Mouse (Mus musculus) layer of hippocampus, adult 2 months (tissue): ENCODE results near the gene Cdkal1. TPM values are rescaled to one million over a fixed set of nuclear protein-coding genes. Genes with fewer than 3 reads are reported as not detected.
A peak's percentile ranks its signal among the peaks of the same experiment; 100 is the strongest.

Source experiments
- DNase-seq, 2 experiments: peaks; one replicate each; pipeline ENCODE4 v3.0.0; 2022; ENCODE audit warnings: low spot score in 2 of 2
- H3K27ac ChIP-seq: fragments of 200-600 bp; 2 replicates; pipeline ENCODE4 v1.8.1; 2022
- H3K4me3 ChIP-seq: fragments of 200-600 bp; 2 replicates; pipeline ENCODE4 v1.8.1; 2022; ENCODE audit warnings: mild to moderate bottlenecking
- CTCF ChIP-seq: fragments of 200-600 bp; conservative IDR thresholded peaks from 2 replicates; pipeline ENCODE4 v1.8.1; 2022; ENCODE audit warnings: antibody characterized with exemption, mild to moderate bottlenecking, moderate library complexity
- total RNA-seq, 2 experiments: library from RNA; stranded (reverse); gene quantifications; 2 replicates each; pipeline ENCODE4 v1.2.3; 2021

Cdkal1 gene
- total RNA-seq, 2 experiments from 2014 or later = 29.9 to 31.7 TPM

DNA sequence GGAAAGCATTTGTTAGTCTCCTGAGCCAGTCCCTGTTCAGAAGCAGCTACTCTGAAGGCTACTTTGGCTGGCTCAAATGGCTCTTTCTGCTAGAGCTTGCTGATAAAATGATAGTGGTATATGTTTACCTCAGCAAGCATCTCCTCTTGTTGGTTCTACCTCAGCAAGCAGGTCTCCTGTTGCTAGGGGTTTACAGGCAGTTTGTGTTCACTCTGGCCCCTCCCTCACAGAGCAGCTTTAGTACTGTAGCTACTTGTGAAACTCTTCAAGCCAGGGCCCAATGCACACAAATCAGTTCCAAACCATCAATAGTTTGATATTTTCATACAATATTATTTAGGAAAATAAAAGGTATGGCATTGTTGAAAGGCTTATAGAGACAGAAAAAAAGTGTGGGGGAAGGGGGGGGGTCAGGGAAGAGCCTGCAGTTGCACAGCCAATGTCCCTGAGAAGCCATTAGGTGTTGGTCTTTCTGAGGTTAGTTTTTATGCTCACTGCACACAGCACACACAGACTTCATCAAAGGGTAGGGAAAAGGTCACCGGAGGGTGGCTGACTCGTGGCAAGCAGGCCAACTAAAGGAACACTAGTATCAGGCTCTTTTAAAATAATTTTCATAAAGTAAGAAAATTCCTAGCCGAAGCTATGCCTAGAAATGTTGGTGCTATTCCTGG lies 499.9 kb downstream of the Cdkal1 start:
- DNase-seq = no peak
- H3K27ac ChIP-seq = no peak overlapping the region
- TF ChIP-seq CTCF = no peak

DNA sequence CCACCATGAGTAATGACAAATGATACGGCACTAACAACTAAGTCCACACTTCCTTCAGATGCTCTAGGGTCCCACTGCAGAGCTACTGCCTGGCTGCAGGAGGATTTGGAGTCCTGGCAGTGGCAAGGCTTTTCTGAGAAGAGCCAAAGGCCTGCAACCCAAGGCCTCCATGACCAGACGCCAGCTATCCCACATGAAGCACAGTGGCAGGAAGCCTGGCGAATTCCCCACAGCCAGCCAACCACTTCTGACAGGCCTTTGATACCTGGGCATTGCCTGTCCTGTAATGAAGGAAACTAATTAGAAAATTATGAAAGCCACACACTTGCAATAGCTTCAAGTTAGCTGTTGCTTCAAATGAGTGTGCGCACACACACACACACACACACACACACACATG lies 500.5 kb downstream of the Cdkal1 start:
- no peak overlapping the region for H3K27ac ChIP-seq
- no peak for DNase-seq
- no peak overlapping the region for H3K4me3 ChIP-seq
- TF ChIP-seq CTCF = no peak

More for the DNA sequence above, 499.9 kb downstream of the Cdkal1 start:
- no peak overlapping the region for H3K4me3 ChIP-seq

DNA sequence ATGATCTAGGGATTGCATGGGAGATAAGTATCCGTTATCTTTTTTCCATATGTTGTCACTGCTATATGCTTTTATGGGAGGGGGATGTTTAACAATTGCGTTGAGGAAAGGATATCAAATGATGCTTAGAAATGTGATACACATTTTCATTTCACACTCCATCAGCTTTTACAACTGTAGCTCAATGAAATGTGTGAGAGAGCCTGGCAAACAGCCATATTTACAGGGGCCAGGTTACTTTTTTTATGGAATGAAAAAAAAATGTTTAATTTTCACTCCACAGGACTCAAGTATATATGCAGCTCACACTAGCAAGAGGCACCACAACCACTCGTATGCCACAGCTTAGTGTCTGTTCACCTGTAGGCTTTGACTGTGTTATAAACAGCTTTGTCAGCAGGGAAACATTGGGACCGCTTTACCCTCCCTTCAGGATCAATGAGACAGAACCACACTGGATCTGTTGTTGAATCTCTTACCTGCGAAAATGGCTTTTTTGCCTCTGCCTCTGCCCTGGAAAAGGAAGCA lies 501.5 kb downstream of the Cdkal1 start:
- no peak for TF ChIP-seq CTCF
- DNase-seq = no peak
- H3K27ac ChIP-seq = no peak overlapping the region

DNA sequence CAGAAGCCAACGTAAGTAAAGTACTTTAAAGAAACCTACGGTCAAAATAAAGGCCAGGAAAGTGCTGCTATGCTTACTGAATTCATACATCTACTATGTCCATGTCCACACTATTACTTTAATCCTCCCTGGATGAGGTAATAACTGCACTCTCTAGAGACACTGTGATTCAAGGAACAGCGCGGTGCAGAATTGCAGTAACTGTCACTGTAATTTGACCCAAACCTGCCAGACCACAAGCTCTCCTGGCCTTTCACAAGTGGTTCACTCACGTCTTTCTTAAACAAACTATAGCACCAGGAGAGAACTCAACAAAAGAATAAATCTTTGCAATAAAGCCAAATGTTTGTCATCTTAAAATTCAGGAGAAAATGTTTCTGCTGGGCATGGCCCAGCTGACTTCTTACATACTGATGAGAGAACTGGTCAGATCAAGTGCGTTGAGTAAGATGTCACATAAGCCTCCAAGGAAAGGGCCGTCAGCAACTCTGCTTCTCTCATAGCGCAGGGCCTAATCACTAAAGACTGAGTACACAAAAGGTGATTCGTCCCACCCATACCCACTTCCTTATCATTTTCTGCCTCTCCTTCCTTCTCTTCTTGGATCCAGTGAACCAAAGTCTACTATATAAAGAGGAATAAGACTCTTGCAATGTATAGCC lies 504.3 kb downstream of the Cdkal1 start:
- Histone ChIP-seq H3K4me3 (no peak overlapping the region), H3K27ac (no peak overlapping the region)
- DNase-seq = no peak
- no peak for TF ChIP-seq CTCF

More for the DNA sequence above, 501.5 kb downstream of the Cdkal1 start:
- H3K4me3 ChIP-seq = no peak overlapping the region

DNA sequence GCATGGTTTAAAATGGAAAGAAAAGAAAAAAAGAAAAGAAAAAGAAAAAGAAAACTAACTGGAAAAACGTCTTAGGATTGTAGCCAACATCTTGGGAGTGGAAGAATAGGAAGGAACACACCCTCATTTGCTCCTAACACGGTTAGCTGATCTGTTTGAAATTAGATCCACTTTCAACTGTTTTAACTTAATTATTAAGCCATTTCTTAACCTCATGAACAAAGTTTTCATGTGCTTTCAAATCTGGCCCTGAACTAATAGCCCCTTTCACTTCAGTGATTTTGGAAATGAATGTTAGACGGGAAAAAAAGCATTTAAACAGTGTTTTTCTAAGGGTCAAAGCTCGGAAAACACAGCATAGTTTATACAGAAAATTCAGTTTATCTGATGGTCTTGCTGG lies 505.5 kb downstream of the Cdkal1 start:
- no peak overlapping the region for H3K4me3 ChIP-seq
- no peak for DNase-seq
- TF ChIP-seq CTCF = no peak
- no peak overlapping the region for H3K27ac ChIP-seq

DNA sequence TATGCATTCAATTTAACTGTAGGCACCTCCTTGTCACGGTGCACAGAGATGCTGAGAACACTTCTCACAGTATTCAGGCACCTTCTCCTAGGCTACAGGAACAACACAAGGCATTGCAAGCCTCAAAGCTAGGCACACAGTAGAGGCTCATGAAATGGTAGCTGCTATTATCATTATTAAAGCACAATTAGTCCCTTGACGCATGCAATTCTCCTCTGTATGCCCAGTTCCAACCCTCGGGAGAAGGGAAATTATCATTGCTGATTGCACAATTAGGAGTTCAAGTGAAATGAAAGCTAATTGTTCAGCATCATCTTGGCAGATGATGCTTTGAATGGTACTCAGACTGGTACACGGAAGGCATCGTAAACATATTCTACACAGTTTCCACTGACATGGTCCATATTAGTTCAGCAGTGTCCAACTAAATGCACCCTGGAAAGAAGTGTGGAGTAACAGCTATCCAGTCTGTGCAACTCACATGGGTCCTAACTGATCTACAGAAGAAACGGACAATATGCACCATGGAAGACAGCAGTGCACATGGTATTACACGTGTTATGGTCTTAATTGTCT lies 506.0 kb downstream of the Cdkal1 start:
- Histone ChIP-seq H3K27ac (no peak overlapping the region), H3K4me3 (no peak overlapping the region)
- TF ChIP-seq CTCF = no peak
- no peak for DNase-seq

DNA sequence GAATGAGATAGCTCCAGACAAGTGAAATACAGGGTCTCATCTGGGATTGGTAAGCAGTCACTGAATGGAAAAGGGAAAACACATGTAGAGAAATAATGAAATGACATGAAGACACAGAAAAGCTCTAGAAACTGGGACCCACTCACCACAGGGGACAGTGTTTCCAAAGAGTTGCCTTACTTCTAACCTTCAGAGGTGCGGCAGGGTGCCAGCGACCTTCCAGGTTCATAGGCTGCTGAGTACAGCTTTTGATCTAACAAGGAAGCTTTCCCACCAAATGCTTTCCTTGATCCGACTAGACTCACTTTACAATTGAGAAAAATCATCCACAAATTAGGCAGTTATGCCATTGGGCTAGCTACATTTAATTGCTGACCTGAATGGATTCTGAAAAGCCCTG lies 507.1 kb downstream of the Cdkal1 start:
- Histone ChIP-seq H3K4me3 (no peak overlapping the region), H3K27ac (no peak overlapping the region)
- TF ChIP-seq CTCF = no peak
- DNase-seq = no peak

DNA sequence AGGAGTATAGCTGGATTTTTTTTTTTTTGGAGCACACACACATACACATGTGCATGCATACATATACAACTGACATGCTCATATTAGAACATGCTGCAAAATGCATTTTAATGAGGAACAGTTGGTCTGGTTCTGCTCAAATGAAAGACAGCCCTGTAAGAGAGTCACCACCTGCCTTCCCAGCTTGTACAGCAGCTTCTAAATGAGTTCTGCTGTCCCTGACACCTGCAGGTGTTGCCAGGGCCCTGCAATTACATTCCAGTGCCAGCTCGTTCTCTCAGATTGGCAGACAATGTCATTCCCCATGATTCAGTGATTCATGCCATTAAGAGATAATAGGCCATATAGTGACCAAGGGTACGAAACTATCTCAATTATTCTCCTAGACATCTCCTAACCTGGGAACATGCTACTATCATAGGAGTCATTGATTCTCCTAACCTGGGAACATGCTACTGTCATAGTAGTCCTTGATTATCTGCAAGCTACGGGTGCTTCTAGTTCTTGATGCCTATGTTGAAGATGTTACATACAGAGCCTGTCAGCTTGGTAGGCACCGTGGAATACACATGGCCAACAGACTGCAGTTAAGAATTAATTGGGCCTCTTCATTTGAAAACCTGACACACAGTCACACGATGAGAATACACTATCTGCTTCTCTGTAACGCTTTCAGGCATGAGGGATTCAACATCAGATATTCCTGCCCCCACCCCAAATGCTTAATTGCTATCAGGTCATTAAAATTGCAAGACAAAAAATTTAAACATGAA lies 522.6 kb downstream of the Cdkal1 start:
- no peak for TF ChIP-seq CTCF
- peak; percentile 14 to 40 for DNase-seq

DNA sequence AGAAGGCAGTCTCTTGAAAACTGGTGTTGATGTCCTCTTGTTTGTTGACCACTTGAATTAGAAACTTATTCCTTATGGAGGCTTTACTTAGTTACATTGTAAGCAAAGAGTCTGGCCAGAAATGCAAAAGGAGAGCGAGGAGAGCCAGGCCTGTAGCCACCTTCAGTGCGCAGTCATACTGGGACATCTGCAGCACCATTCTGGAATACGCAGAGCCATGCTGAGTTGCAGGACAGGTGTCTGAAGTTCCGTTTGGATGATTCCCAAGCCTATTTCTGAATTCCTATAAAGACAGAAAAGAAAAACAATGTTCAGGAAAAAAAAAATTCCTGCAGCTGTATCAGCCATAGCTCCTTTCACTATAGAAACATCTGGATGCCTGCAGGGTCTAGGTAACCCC lies 529.5 kb downstream of the Cdkal1 start:
- Histone ChIP-seq H3K4me3 (no peak overlapping the region), H3K27ac (no peak overlapping the region)
- TF ChIP-seq CTCF = no peak
- no peak for DNase-seq

More for the DNA sequence above, 522.6 kb downstream of the Cdkal1 start:
- Histone ChIP-seq H3K27ac (no peak overlapping the region), H3K4me3 (no peak overlapping the region)

DNA sequence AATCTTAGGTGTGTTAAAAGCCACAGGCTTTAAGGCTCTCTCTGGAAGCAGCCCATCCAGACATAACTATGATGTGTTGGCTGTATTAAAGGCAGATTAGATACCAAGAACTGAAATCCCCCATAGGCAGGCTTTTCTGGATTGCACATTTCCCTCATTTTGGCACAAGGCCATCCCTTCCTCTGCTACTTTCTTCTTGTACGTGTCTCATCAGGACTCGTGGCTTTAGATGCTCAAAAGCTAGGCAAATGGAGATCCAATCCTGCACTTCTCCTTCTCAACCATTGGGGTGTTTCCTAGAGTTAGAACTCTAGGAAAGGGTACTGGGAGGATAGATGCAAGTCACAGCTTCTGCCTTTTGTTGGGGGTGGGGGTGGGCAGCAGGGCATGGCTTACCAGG lies 535.1 kb downstream of the Cdkal1 start:
- Histone ChIP-seq H3K4me3 (no peak overlapping the region), H3K27ac (no peak overlapping the region)
- no peak for DNase-seq
- no peak for TF ChIP-seq CTCF

DNA sequence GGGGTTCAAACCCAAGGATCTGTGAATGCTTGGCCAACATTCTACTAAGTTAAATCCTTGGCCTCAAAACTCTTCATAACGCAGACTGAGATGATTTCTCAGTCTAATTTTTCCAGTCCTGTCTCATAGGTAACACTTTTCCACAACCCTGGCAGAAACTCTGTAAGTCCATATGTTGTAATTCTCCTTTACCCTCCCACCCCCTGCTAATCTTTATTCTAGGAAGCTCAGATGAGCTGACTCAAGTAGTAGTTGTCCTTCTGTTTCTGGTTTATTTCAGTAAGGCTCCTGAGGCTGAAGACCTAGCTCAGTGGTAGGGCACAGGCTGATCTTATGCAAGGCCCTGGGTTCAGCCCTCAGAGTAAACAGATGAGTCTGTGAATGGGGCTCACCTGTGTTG lies 537.8 kb downstream of the Cdkal1 start:
- DNase-seq = no peak
- H3K27ac ChIP-seq = no peak overlapping the region
- no peak for TF ChIP-seq CTCF
- H3K4me3 ChIP-seq = no peak overlapping the region

DNA sequence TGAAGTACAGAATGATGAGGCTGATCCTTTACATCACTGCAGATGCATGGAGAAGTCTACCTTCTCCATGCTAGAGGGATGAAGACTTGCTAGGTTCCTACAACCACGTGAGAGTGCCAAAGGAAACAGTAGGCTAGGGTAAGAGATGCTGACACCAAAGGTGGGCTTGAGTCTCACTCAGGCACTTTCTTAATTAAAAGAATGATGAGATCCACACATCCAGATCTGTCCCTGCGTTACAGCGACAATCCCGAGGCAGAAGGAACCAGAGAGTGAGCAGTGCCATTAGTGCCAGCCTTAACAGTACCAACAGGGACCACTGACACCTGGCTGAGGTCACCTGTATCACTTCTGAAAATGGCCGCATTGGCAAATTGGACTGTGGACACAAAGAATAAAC lies 539.2 kb downstream of the Cdkal1 start:
- no peak for DNase-seq
- no peak overlapping the region for H3K27ac ChIP-seq
- TF ChIP-seq CTCF = no peak
- no peak overlapping the region for H3K4me3 ChIP-seq

DNA sequence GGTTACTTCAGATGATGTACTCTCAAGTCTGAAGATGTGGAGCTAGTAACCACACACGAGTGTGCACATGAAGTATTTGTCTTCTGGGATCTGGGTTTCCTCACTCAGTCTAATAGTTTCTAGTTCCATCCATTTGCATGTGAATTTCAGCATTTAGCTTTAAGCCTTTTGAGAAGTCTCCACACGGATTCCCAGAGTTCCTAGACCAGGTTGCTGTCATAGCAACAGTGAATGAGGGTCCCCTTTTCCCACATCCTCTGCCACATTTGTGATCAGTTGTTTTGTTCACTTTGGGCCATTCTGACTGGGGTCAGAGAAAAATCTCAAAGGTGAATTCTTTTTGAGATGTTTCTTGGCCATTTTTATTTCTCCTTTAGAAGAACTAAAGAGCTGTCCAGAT lies 543.4 kb downstream of the Cdkal1 start:
- no peak overlapping the region for H3K4me3 ChIP-seq
- TF ChIP-seq CTCF = no peak
- DNase-seq = no peak
- H3K27ac ChIP-seq = 0 out of 2 replicates have a peak overlapping the region, but pooled peaks have one; percentile 5
